Mouse (Mus musculus) stomach, postnatal 0 days (tissue): ENCODE results near the gene Slc44a3.

Experiments
- CTCF ChIP-seq: IDR thresholded peaks from 2 replicates; pipeline ENCODE4 v1.5.1; 2016; ENCODE audit warnings: antibody characterized with exemption, low read depth, mild to moderate bottlenecking, moderate library complexity
- EP300 ChIP-seq: optimal IDR thresholded peaks from 2 replicates; pipeline ENCODE3; 2016; ENCODE audit warnings: antibody characterized with exemption

- TF ChIP-seq EP300 (no peak), CTCF (peak; percentile 71)
Measured at GRCm38 (mm10) chr3:121532176-121532575, at the start of gene Slc44a3.
